Mouse (Mus musculus): ENCODE data around the gene Klhl5. TPM values are rescaled to one million over a fixed set of nuclear protein-coding genes. Genes with fewer than 3 reads are reported as not detected.

The Klhl5 gene
- total RNA-seq (2023): 34.9 and 41.8 TPM in 2 replicates

GRCm38 (mm10) chr5:65106876-65107772 is at the start of gene Klhl5:
Gene Klhl5 (plus strand): TSS chr5:65107539.

GRCm38 (mm10) chr5:65091921-65092320 is 15.4 kb upstream of the Klhl5 start, which contains the start of gene Tmem156:
Gene Tmem156 (minus strand): TSS chr5:65092132.

GRCm38 (mm10) chr5:65199346-65200128 is 92.2 kb downstream of the Klhl5 start, which contains the start of gene Wdr19:
Gene Wdr19 (plus strand): TSS chr5:65199696.

Other genes starting within 250 kb of the Klhl5 start
- 4.7 and 7.7 TPM in 2 replicates for gene Tlr1, start 174.0 kb upstream of the Klhl5 start, total RNA-seq (2023)
- gene Tlr6, start 147.4 kb upstream of the Klhl5 start, total RNA-seq (2023): 29.2 and 31.5 TPM in 2 replicates
- gene Fam114a1, start 137.5 kb upstream of the Klhl5 start, total RNA-seq (2023): 14.9 and 28.9 TPM in 2 replicates
- 39.8 and 51.4 TPM in 2 replicates for gene Tmem156, start 15.4 kb upstream of the Klhl5 start, total RNA-seq (2023)
- 0.48 and 1.7 TPM in 2 replicates for gene Wdr19, start 92.2 kb downstream of the Klhl5 start, total RNA-seq (2023)
- gene Rfc1, start 228.1 kb downstream of the Klhl5 start, total RNA-seq (2023): 45.5 and 54.0 TPM in 2 replicates
- gene Klb, start 240.8 kb downstream of the Klhl5 start, total RNA-seq (2023): not detected in 2 replicates

Measured in neutrophil, adult 65 days (primary cell).